Mouse (Mus musculus): ENCODE results near the gene Crabp1.

Crabp1 gene

GRCm38 (mm10) chr9:54770140-54770780 lies 5.7 kb downstream of the Crabp1 start:
- DNase-seq (ENCODE audit: low spot score): no peak

GRCm38 (mm10) chr9:54776451-54776982 lies 12.0 kb downstream of the Crabp1 start:
- no peak for DNase-seq (ENCODE audit: low spot score)

- no peak for DNase-seq (ENCODE audit: low spot score)
Observed at GRCm38 (mm10) chr9:54779280-54779679, 14.7 kb downstream of the Crabp1 start.

GRCm38 (mm10) chr9:54782504-54782903 lies 18.0 kb downstream of the Crabp1 start:
- no peak for DNase-seq (ENCODE audit: low spot score)

GRCm38 (mm10) chr9:54784003-54784402 lies 19.5 kb downstream of the Crabp1 start:
- DNase-seq (ENCODE audit: low spot score): no peak

GRCm38 (mm10) chr9:54785215-54785614 lies 20.7 kb downstream of the Crabp1 start:
- no peak for DNase-seq (ENCODE audit: low spot score)

- no peak for DNase-seq (ENCODE audit: low spot score)
Observed at GRCm38 (mm10) chr9:54786083-54786482, 21.5 kb downstream of the Crabp1 start.

- no peak for DNase-seq (ENCODE audit: low spot score)
Observed at GRCm38 (mm10) chr9:54787760-54788159, 23.2 kb downstream of the Crabp1 start.

- no peak for DNase-seq (ENCODE audit: low spot score)
Observed at GRCm38 (mm10) chr9:54790271-54790670, 25.7 kb downstream of the Crabp1 start.

- DNase-seq (ENCODE audit: low spot score): peak; percentile 13
Observed at GRCm38 (mm10) chr9:54801460-54801961, 37.0 kb downstream of the Crabp1 start.

- no peak for DNase-seq (ENCODE audit: low spot score)
Observed at GRCm38 (mm10) chr9:54802749-54803679, 38.5 kb downstream of the Crabp1 start.

- no peak for DNase-seq (ENCODE audit: low spot score)
Observed at GRCm38 (mm10) chr9:54804351-54804750, 39.8 kb downstream of the Crabp1 start.

- no peak for DNase-seq (ENCODE audit: low spot score)
Observed at GRCm38 (mm10) chr9:54807761-54808160, 43.2 kb downstream of the Crabp1 start.

GRCm38 (mm10) chr9:54809953-54810352 lies 45.4 kb downstream of the Crabp1 start:
- no peak for DNase-seq (ENCODE audit: low spot score)

- peak; percentile 8 for DNase-seq (ENCODE audit: low spot score)
Observed at GRCm38 (mm10) chr9:54816508-54817201, 52.1 kb downstream of the Crabp1 start.

- DNase-seq (ENCODE audit: low spot score): peak; percentile 39
Observed at GRCm38 (mm10) chr9:54821442-54822100, 57.0 kb downstream of the Crabp1 start.

All from urinary bladder, postnatal 14 days (tissue).